Mouse (Mus musculus): ENCODE results near the gene Zfp651.

DNA sequence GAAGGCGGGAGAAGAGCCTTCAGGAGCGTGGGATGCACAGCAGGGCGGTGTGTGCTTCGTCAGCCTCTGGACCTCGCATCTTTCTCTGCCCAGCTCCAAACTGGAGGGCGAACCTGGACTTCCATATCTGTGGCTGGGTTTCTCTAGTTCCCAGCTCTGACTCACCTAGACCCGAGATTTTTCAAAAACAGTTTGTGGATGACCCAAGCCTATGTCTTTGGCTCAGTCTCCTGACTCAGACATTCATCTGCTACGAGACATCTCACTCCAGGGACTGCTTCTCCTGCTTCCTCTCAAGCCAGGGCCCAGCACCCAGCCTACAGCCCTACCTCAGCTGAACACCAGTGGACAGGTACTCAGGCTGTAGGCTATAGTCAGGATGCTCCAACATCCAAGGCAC lies 26.1 kb downstream of the Zfp651 start:
- no peak for TF ChIP-seq CTCF (IDR thresholded peaks at IDR 0.05; ENCODE audit: low read depth, low read length)
- TF ChIP-seq GATA1 (IDR thresholded peaks at IDR 0.05; ENCODE audit: borderline replicate concordance, low read length) = no peak

Measured in G1E (cell line).